Mouse (Mus musculus) right cerebral cortex, postnatal 14 days (tissue): Measurements from ENCODE around the gene Trappc6b.
A peak's percentile ranks its signal among the peaks of the same experiment; 100 is the strongest.
"Not testable (repeated sequence)": the region's sequence is repeated elsewhere in the genome, so short reads cannot be mapped to it uniquely, and the experiment has no call there.

Source experiments
- DNase-seq: peaks from one replicate; pipeline ENCODE4 v3.0.0; 2022

Trappc6b gene

GRCm38 (mm10) chr12:59060993-59061595 is at the start of gene Trappc6b:
Gene Trappc6b, minus strand, starts transcription at chr12:59061472.
- peak; percentile 80 for DNase-seq

- no peak for DNase-seq
Measured at GRCm38 (mm10) chr12:59107926-59108325, 46.7 kb upstream of the Trappc6b start.

- no peak for DNase-seq
Measured at GRCm38 (mm10) chr12:59106491-59106890, 45.2 kb upstream of the Trappc6b start.

- DNase-seq: no peak
Measured at GRCm38 (mm10) chr12:59105914-59106313, 44.6 kb upstream of the Trappc6b start.

GRCm38 (mm10) chr12:59104771-59105170 is 43.5 kb upstream of the Trappc6b start:
- DNase-seq: no peak

- DNase-seq: no peak
Measured at GRCm38 (mm10) chr12:59095104-59096025, 34.1 kb upstream of the Trappc6b start, which contains the start of gene Mia2. Gene Mia2, plus strand, starts transcription at chr12:59095799.

- DNase-seq: no peak
Measured at GRCm38 (mm10) chr12:59093543-59093942, 32.3 kb upstream of the Trappc6b start.

GRCm38 (mm10) chr12:59086171-59086570 is 24.9 kb upstream of the Trappc6b start:
- no peak for DNase-seq

GRCm38 (mm10) chr12:59084446-59084845 is 23.2 kb upstream of the Trappc6b start:
- no peak for DNase-seq

- no peak for DNase-seq
Measured at GRCm38 (mm10) chr12:59080461-59080860, 19.2 kb upstream of the Trappc6b start.

GRCm38 (mm10) chr12:59077883-59078282 is 16.6 kb upstream of the Trappc6b start:
- DNase-seq: no peak

- DNase-seq: no peak
Measured at GRCm38 (mm10) chr12:59076996-59077395, 15.7 kb upstream of the Trappc6b start.

- no peak for DNase-seq
Measured at GRCm38 (mm10) chr12:59074052-59074451, 12.8 kb upstream of the Trappc6b start.

GRCm38 (mm10) chr12:59072286-59072685 is 11.0 kb upstream of the Trappc6b start:
- DNase-seq: peak; percentile 15

GRCm38 (mm10) chr12:59068791-59069190 is 7.5 kb upstream of the Trappc6b start:
- no peak for DNase-seq

GRCm38 (mm10) chr12:59067095-59067494 is 5.8 kb upstream of the Trappc6b start:
- no peak for DNase-seq

GRCm38 (mm10) chr12:59066448-59067077 is 5.3 kb upstream of the Trappc6b start, which contains the start of gene Pnn:
Gene Pnn, plus strand, starts transcription at chr12:59066884.
- peak; percentile 94 for DNase-seq

- no peak for DNase-seq
Measured at GRCm38 (mm10) chr12:59065776-59066175, 4.5 kb upstream of the Trappc6b start.

- DNase-seq: no peak
Measured at GRCm38 (mm10) chr12:59064837-59065236, 3.6 kb upstream of the Trappc6b start.

GRCm38 (mm10) chr12:59060322-59060721 is 950 bp downstream of the Trappc6b start:
- no peak for DNase-seq

GRCm38 (mm10) chr12:59058242-59058641 is 3.0 kb downstream of the Trappc6b start:
- DNase-seq: not testable (repeated sequence)

- no peak for DNase-seq
Measured at GRCm38 (mm10) chr12:59056222-59056621, 5.0 kb downstream of the Trappc6b start.

- no peak for DNase-seq
Measured at GRCm38 (mm10) chr12:59055196-59055850, 5.9 kb downstream of the Trappc6b start.
